Mouse (Mus musculus): ENCODE results near the gene Neurod4.

DNA sequence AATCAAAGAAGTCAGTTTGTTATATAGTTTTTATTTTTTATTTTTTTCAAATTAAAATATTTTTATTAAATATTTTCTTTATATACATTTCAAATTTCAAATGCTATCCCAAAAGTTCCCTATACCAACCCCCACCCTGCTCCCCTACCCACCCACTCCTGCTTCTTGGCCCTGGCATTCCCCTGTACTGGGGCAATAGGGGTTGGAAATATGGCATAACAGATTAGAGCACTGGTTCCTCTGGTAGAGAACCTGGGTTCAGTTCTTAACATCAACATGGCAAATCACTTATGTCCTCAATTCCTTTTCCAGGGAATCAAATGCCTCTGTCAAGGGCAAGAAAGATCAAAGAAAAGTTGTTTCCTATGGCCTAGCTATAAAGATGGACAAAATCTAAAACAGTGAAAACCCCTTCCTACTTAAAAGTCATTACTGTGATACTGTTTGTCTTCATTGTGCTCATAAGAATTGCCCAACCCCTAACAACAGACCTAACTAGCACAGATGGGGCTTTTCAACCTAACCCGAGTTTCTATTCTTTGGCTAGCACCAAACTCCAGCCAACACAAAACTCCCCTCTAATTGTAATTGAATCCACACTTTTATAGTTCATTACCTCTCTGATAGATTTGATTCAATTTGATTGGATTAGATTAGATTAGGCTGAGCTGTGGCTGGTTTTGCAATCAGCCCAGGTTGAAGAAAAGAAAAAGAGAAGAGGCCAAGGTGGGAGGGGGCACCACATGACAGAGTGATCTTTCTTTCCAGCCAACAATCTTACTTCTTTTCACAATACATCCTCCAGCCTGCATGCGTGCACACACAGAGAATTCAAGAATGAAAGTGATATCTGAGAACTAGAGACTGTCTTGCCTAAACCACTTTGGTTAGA is 41.5 kb downstream of the Neurod4 start:
- TF ChIP-seq TAL1 (IDR thresholded peaks at IDR 0.05; ENCODE audit: low read length) (no peak), GATA1 (IDR thresholded peaks at IDR 0.05; ENCODE audit: low read length) (no peak)

All from erythroblast, embryonic 14.5 days (primary cell).